Mouse (Mus musculus): ENCODE measurements around the gene Tmem150a. TPM values are rescaled to one million over a fixed set of nuclear protein-coding genes. Genes with fewer than 3 reads are reported as not detected.

Gene Tmem150a
- polyA plus RNA-seq, 1 experiment: 19.5 TPM

DNA sequence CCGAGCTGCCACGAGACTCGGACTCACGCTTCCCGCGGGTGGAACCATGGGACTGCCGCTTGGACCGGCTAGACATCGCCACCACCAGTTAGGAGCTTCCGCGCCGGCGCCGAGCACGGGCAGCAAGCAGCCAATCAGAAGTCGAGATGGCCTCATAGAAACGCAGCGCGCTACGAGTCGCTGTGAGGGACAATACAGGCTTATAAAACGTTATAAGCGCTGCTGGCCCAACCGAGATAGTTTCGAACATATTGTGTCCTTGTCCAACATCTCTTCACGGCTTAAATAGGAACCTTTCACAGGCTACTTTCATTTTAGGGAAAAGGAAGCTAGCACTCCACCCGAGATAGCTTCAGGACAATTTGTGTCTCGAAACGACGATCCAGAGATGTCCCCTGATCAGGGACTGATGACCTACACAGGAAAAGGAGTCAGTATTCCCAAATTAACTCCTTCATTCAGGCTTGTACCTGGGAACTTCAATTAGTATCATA lies 10.1 kb upstream of the Tmem150a start, which contains the start of gene Usp39:
Usp39 (minus strand) TSS at position 111 of the 494 bp plus-strand sequence.
- H3K4me3 ChIP-seq (replicated peaks; ENCODE audit: insufficient read depth, low read depth, low read length): peak within 1 kb of the TSS; percentile 84
- peaks cover 13% of the 10 kb centered on the region for H3K4me1 ChIP-seq (ENCODE audit: control insufficient read depth, insufficient read depth, low read length)
- H3K27ac ChIP-seq (ENCODE audit: insufficient read depth, low read length): peak within 1 kb of the TSS; percentile 37; the same call in 1 of the 2 replicates
- TF ChIP-seq POLR2A (IDR thresholded peaks at IDR 0.05; ENCODE audit: borderline replicate concordance, insufficient read depth, low read length): peak; percentile 82
- no peak for TF ChIP-seq CTCF (IDR thresholded peaks at IDR 0.05; ENCODE audit: borderline replicate concordance, insufficient read depth, low read depth, low read length)
- DNase-seq: peak; percentile 96
- WGBS: under 1% methylated on average over 30 of the region's 30 CpGs
- H3K27me3 ChIP-seq (ENCODE audit: control insufficient read depth, insufficient read depth, low read length): no peaks in the 10 kb centered on the region

DNA sequence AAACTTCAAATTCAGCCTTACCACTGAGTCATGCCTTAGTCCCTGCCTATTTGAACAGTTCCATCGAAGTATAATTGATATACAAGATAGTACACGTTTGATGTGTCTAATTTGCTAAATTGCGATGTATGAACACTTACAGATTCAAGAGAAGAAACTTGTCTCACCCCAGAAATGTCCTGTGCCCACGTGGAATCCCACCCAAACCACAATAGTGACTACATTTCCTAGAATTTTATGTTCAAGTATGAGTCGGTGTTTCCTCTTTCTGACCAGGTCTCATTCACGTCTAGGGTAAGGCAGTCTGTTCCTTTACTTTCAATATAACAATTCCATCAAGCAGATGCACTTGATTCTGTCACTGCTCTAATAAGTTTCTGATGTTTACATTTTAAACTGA lies 9.6 kb upstream of the Tmem150a start:
- DNase-seq: no peak
- H3K4me1 ChIP-seq (ENCODE audit: control insufficient read depth, insufficient read depth, low read length): peaks cover 13% of the 10 kb centered on the region
- no peak overlapping the region for H3K27ac ChIP-seq (ENCODE audit: insufficient read depth, low read length)
- 48% methylated on average over 6 of the region's 6 CpGs for WGBS
- no peak overlapping the region for H3K4me3 ChIP-seq (replicated peaks; ENCODE audit: insufficient read depth, low read depth, low read length)
- no peaks in the 10 kb centered on the region for H3K27me3 ChIP-seq (ENCODE audit: control insufficient read depth, insufficient read depth, low read length)
- no peak for TF ChIP-seq CTCF (IDR thresholded peaks at IDR 0.05; ENCODE audit: borderline replicate concordance, insufficient read depth, low read depth, low read length)
- TF ChIP-seq POLR2A (IDR thresholded peaks at IDR 0.05; ENCODE audit: borderline replicate concordance, insufficient read depth, low read length): no peak

DNA sequence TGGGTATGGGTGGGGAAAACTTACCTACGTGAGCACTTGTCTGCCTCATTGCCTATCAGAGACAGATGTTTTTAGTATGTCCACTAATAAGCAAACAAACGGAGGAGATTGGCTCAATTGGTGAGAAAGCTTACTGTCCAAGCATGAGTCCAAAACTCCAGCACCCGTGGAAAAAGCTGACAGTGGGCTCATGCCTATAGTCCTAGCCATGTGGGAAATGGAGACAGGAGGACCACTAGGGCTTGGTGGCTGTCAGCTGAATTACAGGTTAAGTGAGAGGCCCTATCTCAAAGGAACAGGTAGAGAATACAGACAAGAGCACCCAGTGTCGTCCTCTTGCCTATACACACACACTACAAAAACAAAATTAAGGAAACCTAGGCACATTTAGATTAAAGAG lies 9.0 kb upstream of the Tmem150a start:
- no peak for TF ChIP-seq CTCF (IDR thresholded peaks at IDR 0.05; ENCODE audit: borderline replicate concordance, insufficient read depth, low read depth, low read length)
- no peak for TF ChIP-seq POLR2A (IDR thresholded peaks at IDR 0.05; ENCODE audit: borderline replicate concordance, insufficient read depth, low read length)
- H3K4me1 ChIP-seq (ENCODE audit: control insufficient read depth, insufficient read depth, low read length): peaks cover 13% of the 10 kb centered on the region
- H3K4me3 ChIP-seq (replicated peaks; ENCODE audit: insufficient read depth, low read depth, low read length): no peak overlapping the region
- WGBS: 79% methylated on average over 4 of the region's 4 CpGs
- no peaks in the 10 kb centered on the region for H3K27me3 ChIP-seq (ENCODE audit: control insufficient read depth, insufficient read depth, low read length)
- DNase-seq: no peak
- no peak overlapping the region for H3K27ac ChIP-seq (ENCODE audit: insufficient read depth, low read length)

DNA sequence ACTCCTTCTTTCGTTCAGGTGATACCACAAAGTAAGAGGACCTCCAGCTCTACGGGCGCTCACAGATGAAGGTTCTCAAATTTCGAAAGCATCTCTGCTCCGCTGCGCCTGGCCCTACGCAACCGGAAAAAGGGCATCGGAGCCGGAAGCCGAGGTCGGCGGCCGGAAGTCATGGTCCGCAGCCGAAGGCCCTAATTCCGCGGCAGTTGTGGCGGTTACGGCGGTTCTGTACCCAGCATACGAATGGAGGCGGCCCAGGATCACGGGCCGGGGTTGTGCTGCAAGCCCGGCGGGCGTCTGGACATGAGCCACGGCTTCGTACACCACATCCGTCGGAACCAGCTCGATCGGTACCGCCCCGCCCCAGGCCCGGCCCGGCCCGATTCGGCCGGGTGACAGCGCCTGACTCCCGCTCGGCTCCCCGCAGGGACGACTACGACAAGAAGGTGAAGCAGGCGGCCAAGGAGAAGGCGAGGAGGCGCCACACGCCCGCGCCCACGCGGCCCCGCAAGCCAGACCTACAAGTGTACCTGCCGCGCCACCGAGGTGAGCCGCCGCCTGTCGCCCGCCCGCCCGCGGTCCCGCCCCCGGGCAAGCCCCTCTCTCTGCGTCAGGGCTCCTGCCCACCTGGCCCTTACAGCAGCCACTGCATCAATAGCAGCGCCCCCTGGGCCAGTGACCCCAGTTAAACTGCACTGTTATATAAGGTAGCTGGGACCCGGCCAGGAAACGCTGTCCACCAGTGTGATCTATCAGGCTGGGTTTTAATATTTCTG lies 7.9 kb upstream of the Tmem150a start, which contains the start of gene 0610030E20Rik:
0610030E20Rik (plus strand) TSS at position 152 of the 776 bp plus-strand sequence.
- Histone ChIP-seq H3K27ac (ENCODE audit: insufficient read depth, low read length) (peak within 1 kb of the TSS; percentile 83), H3K4me1 (ENCODE audit: control insufficient read depth, insufficient read depth, low read length) (peaks cover 13% of the 10 kb centered on the region), H3K4me3 (replicated peaks; ENCODE audit: insufficient read depth, low read depth, low read length) (peak within 1 kb of the TSS; percentile 80), H3K27me3 (ENCODE audit: control insufficient read depth, insufficient read depth, low read length) (no peaks in the 10 kb centered on the region)
- TF ChIP-seq POLR2A (IDR thresholded peaks at IDR 0.05; ENCODE audit: borderline replicate concordance, insufficient read depth, low read length): peak; percentile 71; the same call in 1 of the 2 replicates
- no peak for TF ChIP-seq CTCF (IDR thresholded peaks at IDR 0.05; ENCODE audit: borderline replicate concordance, insufficient read depth, low read depth, low read length)
- peak; percentile 82 to 85 for DNase-seq
- WGBS: under 1% methylated on average over 71 of the region's 72 CpGs

DNA sequence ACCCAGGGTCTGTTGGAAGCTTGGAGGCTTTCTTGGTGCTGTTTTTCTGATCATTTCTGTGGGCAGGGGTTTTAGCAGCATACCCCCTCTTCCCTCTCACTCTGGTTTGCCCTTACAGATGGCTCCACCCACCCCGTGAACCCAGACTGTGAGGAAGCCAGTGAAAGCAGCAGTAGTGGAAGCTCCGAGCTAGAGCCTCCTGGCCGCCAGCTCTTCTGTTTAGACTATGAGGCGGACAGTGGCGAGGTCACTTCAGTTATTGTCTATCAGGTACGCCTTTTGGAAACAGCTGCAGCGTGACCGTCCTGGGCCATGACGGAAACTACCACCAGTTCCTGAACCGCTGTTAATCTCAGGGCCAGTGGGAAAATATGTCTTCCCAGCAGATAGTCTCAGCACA lies 6.8 kb upstream of the Tmem150a start:
- 60% methylated on average over 10 of the region's 10 CpGs for WGBS
- peak overlapping the region; percentile 80 for H3K4me3 ChIP-seq (replicated peaks; ENCODE audit: insufficient read depth, low read depth, low read length)
- no peaks in the 10 kb centered on the region for H3K27me3 ChIP-seq (ENCODE audit: control insufficient read depth, insufficient read depth, low read length)
- no peak overlapping the region for H3K27ac ChIP-seq (ENCODE audit: insufficient read depth, low read length)
- no peak for DNase-seq
- H3K4me1 ChIP-seq (ENCODE audit: control insufficient read depth, insufficient read depth, low read length): peaks cover 13% of the 10 kb centered on the region
- TF ChIP-seq CTCF (IDR thresholded peaks at IDR 0.05; ENCODE audit: borderline replicate concordance, insufficient read depth, low read depth, low read length) (no peak), POLR2A (IDR thresholded peaks at IDR 0.05; ENCODE audit: borderline replicate concordance, insufficient read depth, low read length) (no peak)

DNA sequence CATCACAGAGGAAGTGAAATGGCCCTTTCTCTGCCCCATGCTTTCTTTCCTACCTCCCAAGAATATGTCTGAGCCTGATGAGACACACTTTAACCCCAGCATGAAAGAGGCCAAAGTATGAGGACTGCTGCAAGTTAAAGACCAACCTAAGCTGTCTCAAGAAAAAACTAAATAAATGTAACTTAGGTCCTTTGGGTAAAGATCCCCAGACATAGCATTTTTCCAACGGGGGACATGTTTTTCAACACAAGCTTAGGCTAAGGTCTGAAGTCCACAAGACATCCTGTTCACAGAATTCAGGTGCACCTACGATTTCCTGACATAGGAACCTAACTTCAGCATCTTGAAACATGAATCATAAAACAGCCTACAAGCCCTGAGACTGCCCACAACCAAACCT lies 5.0 kb upstream of the Tmem150a start:
- Histone ChIP-seq H3K4me1 (ENCODE audit: control insufficient read depth, insufficient read depth, low read length) (peaks cover 15% of the 10 kb centered on the region), H3K4me3 (replicated peaks; ENCODE audit: insufficient read depth, low read depth, low read length) (no peak overlapping the region), H3K27ac (ENCODE audit: insufficient read depth, low read length) (no peak overlapping the region), H3K27me3 (ENCODE audit: control insufficient read depth, insufficient read depth, low read length) (no peaks in the 10 kb centered on the region)
- no peak for DNase-seq
- 95% methylated on average over 2 of the region's 2 CpGs for WGBS
- TF ChIP-seq CTCF (IDR thresholded peaks at IDR 0.05; ENCODE audit: borderline replicate concordance, insufficient read depth, low read depth, low read length) (no peak), POLR2A (IDR thresholded peaks at IDR 0.05; ENCODE audit: borderline replicate concordance, insufficient read depth, low read length) (no peak)

DNA sequence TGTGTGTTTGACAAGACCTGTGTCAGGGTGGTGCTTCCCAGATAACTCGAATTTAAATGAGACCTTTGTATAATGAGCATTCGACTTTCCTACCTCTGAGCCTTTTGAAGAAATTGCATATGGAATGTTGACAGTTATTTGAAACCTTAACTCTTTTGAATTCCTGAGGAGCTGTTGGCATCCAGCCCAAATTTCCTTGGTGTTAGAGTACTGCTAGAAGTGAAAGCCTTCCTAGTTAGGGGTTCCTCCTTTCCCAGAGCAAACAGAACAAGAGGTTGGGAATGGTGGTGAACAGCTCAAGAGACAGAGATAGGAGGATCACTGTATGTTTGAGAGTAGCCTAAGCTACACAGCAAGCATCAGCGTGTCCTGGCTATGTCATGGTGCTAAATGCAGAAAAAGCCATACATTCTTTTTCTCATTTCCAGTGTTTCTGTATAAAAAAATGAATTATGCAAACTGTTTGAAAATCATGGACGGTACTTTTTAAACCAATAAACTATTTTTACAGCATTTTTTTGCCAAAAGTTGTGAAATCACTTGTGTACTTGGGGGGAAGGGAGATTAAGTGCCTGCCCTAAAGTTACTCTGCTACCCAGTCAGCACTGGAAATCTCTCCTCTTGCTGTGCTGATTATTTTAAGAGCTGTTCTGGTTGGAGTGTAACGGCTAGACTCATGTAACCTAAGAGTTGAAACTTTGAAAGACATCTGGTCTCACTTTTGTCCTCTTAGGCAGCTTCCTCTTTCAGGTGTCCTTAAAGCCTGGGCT lies 2.4 kb upstream of the Tmem150a start:
- peaks cover 20% of the 10 kb centered on the region for H3K4me1 ChIP-seq (ENCODE audit: control insufficient read depth, insufficient read depth, low read length)
- WGBS: 67% methylated on average over 5 of the region's 5 CpGs
- DNase-seq: no peak

More for the DNA sequence above, 2.4 kb upstream of the Tmem150a start:
- no peak overlapping the region for H3K4me3 ChIP-seq (replicated peaks; ENCODE audit: insufficient read depth, low read depth, low read length)
- no peak overlapping the region for H3K27ac ChIP-seq (ENCODE audit: insufficient read depth, low read length)
- H3K27me3 ChIP-seq (ENCODE audit: control insufficient read depth, insufficient read depth, low read length): no peaks in the 10 kb centered on the region
- no peak for TF ChIP-seq POLR2A (IDR thresholded peaks at IDR 0.05; ENCODE audit: borderline replicate concordance, insufficient read depth, low read length)
- TF ChIP-seq CTCF (IDR thresholded peaks at IDR 0.05; ENCODE audit: borderline replicate concordance, insufficient read depth, low read depth, low read length): no peak

Data from cerebellum, adult 2 months (tissue).